Mouse (Mus musculus) retina, embryonic 14.5 days (tissue): Measurements from ENCODE around the gene Rab34.

Source experiments
- DNase-seq: peaks from one replicate; pipeline ENCODE4 v3.0.0-alpha.2; 2015; ENCODE audit warnings: low spot score

Gene Rab34

GRCm38 (mm10) chr11:78215709-78216317 is 27.6 kb downstream of the Rab34 start:
- DNase-seq, result no peak

- no peak for DNase-seq
Observed at GRCm38 (mm10) chr11:78223586-78223985, 35.4 kb downstream of the Rab34 start.

- no peak for DNase-seq
Observed at GRCm38 (mm10) chr11:78231518-78231917, 43.3 kb downstream of the Rab34 start.

GRCm38 (mm10) chr11:78240193-78240857 is 52.1 kb downstream of the Rab34 start:
- DNase-seq, result no peak
